Mouse (Mus musculus) heart, postnatal 25 days (tissue): ENCODE measurements around the gene Sept14. TPM values are rescaled to one million over a fixed set of nuclear protein-coding genes. Genes with fewer than 3 reads are reported as not detected.

Source experiments
- DNase-seq: peaks from one replicate; pipeline ENCODE4 v3.0.0; 2022; ENCODE audit warnings: low spot score
- intact Hi-C: fragments of 180-260 bp; cut with DNase I; formaldehyde crosslinking; loops from one replicate; pipeline ENCODE4 v1.15.1; 2025
- total RNA-seq, 2 experiments: library from RNA; stranded (reverse); gene quantifications; 2 replicates each; pipeline ENCODE4 v1.2.3; 2021

The Sept14 gene
- total RNA-seq, result not detected

GRCm38 (mm10) chr5:129708412-129708811, at the start of gene Sept14:
Sept14 (minus strand) TSS chr5:129708512.
- intact Hi-C loops, result no loop called here
- DNase-seq, result no peak

- no peak for DNase-seq
Observed at GRCm38 (mm10) chr5:129756886-129757285, 48.6 kb upstream of the Sept14 start.

GRCm38 (mm10) chr5:129744050-129744449, 35.7 kb upstream of the Sept14 start:
- intact Hi-C loops, result no loop called here
- DNase-seq, result no peak

More at GRCm38 (mm10) chr5:129756886-129757285, 48.6 kb upstream of the Sept14 start:
- intact Hi-C loops, result no loop called here

GRCm38 (mm10) chr5:129742903-129743488, 34.7 kb upstream of the Sept14 start:
- no peak for DNase-seq
- intact Hi-C loops, result no loop called here

GRCm38 (mm10) chr5:129740976-129741375, 32.7 kb upstream of the Sept14 start:
- DNase-seq, result no peak
- intact Hi-C loops, result loop anchor here (2.0 kb wide), 1 partner anchor 130 kb away; no protein-coding TSS in a partner anchor

GRCm38 (mm10) chr5:129731021-129731420, 22.7 kb upstream of the Sept14 start:
- DNase-seq, result peak; percentile 24
- intact Hi-C loops, result no loop called here

- intact Hi-C loops, result no loop called here
Observed at GRCm38 (mm10) chr5:129730344-129730743, 22.0 kb upstream of the Sept14 start.

GRCm38 (mm10) chr5:129729286-129729685, 21.0 kb upstream of the Sept14 start:
- DNase-seq, result no peak
- intact Hi-C loops, result no loop called here

More at GRCm38 (mm10) chr5:129730344-129730743, 22.0 kb upstream of the Sept14 start:
- peak; percentile 50 for DNase-seq

GRCm38 (mm10) chr5:129726784-129727183, 18.5 kb upstream of the Sept14 start:
- DNase-seq, result no peak
- intact Hi-C loops, result loop anchor here (2.0 kb wide), 1 partner anchor 58 kb away; no protein-coding TSS in a partner anchor

- DNase-seq, result no peak
- intact Hi-C loops, result loop anchor here (2.0 kb wide), 1 partner anchor 59 kb away; no protein-coding TSS in a partner anchor
Observed at GRCm38 (mm10) chr5:129725774-129726392, 17.6 kb upstream of the Sept14 start.

- DNase-seq, result peak; percentile 89
- intact Hi-C loops, result loop anchor here (1.0 to 5.0 kb wide), 2 partner anchors 10 to 113 kb away; partner anchors contain the start of gene Mrps17
Observed at GRCm38 (mm10) chr5:129724834-129725773, 16.8 kb upstream of the Sept14 start, which contains the start of gene Nipsnap2. Nipsnap2 (plus strand) TSS chr5:129725063.

- intact Hi-C loops, result loop anchor here (1.0 to 5.0 kb wide), 2 partner anchors 9 to 112 kb away; partner anchors contain the start of gene Mrps17
- no peak for DNase-seq
Observed at GRCm38 (mm10) chr5:129724268-129724667, 16.0 kb upstream of the Sept14 start.

- intact Hi-C loops, result loop anchor here (5.0 kb wide), 1 partner anchor 108 kb away; no protein-coding TSS in a partner anchor
- DNase-seq, result no peak
Observed at GRCm38 (mm10) chr5:129720176-129720575, 11.9 kb upstream of the Sept14 start.

GRCm38 (mm10) chr5:129717016-129717415, 8.7 kb upstream of the Sept14 start:
- no peak for DNase-seq
- intact Hi-C loops, result no loop called here

GRCm38 (mm10) chr5:129715326-129715861, 7.1 kb upstream of the Sept14 start, which contains the start of gene Mrps17:
Mrps17 (plus strand) TSS chr5:129715497.
- intact Hi-C loops, result loop anchor here (1.0 kb wide), 1 partner anchor 9 kb away; no protein-coding TSS in a partner anchor
- peak; percentile 87 for DNase-seq

GRCm38 (mm10) chr5:129703368-129703767, 4.9 kb downstream of the Sept14 start:
- no peak for DNase-seq
- intact Hi-C loops, result no loop called here

- intact Hi-C loops, result no loop called here
- no peak for DNase-seq
Observed at GRCm38 (mm10) chr5:129701706-129702105, 6.6 kb downstream of the Sept14 start.

GRCm38 (mm10) chr5:129700506-129700905, 7.8 kb downstream of the Sept14 start:
- no peak for DNase-seq
- intact Hi-C loops, result no loop called here

GRCm38 (mm10) chr5:129690528-129690927, 17.8 kb downstream of the Sept14 start:
- intact Hi-C loops, result no loop called here
- DNase-seq, result no peak

GRCm38 (mm10) chr5:129687621-129688020, 20.7 kb downstream of the Sept14 start:
- no peak for DNase-seq
- intact Hi-C loops, result no loop called here
